Mouse (Mus musculus) splenic B cell, adult 2 months (primary cell): ENCODE data around the gene Usp19.

ENCODE experiments used
- DNase-seq: peaks from one replicate; pipeline ENCODE4 v3.0.0-alpha.2; 2011; ENCODE audit warnings: low read depth, low spot score
- H3K27me3 ChIP-seq: 2 replicates; pipeline ENCODE4 v1.6.1; 2012; ENCODE audit warnings: mild to moderate bottlenecking, low read length, moderate library complexity, mixed read lengths; ENCODE audit not compliant: control insufficient read depth, poor library complexity, insufficient read depth, severe bottlenecking
- H3K36me3 ChIP-seq: 2 replicates; pipeline ENCODE4 v1.6.1; 2012; ENCODE audit warnings: mild to moderate bottlenecking, low read length, moderate library complexity, mixed read lengths; ENCODE audit not compliant: control insufficient read depth, poor library complexity, insufficient read depth, severe bottlenecking

Usp19 gene

GRCm38 (mm10) chr9:108490559-108491285 lies at the start of gene Usp19:
Usp19 (plus strand) TSS chr9:108490602.
- no peaks in the 10 kb centered on the region for H3K27me3 ChIP-seq
- DNase-seq, result peak; percentile 97
- H3K36me3 ChIP-seq, result peaks cover 14% of the 10 kb centered on the region

- no peak for DNase-seq
- Histone ChIP-seq H3K36me3 (no peaks in the 10 kb centered on the region), H3K27me3 (no peaks in the 10 kb centered on the region)
Measured at GRCm38 (mm10) chr9:108441236-108441919, 49.0 kb upstream of the Usp19 start.

- no peaks in the 10 kb centered on the region for H3K36me3 ChIP-seq
- H3K27me3 ChIP-seq, result no peaks in the 10 kb centered on the region
- DNase-seq, result peak; percentile 48
Measured at GRCm38 (mm10) chr9:108445125-108445524, 45.3 kb upstream of the Usp19 start.

GRCm38 (mm10) chr9:108449860-108450259 lies 40.5 kb upstream of the Usp19 start:
- DNase-seq, result no peak
- no peaks in the 10 kb centered on the region for H3K27me3 ChIP-seq
- no peaks in the 10 kb centered on the region for H3K36me3 ChIP-seq

GRCm38 (mm10) chr9:108450292-108451169 lies 39.9 kb upstream of the Usp19 start:
- Histone ChIP-seq H3K36me3 (no peaks in the 10 kb centered on the region), H3K27me3 (no peaks in the 10 kb centered on the region)
- no peak for DNase-seq

GRCm38 (mm10) chr9:108451170-108451493 lies 39.3 kb upstream of the Usp19 start:
- Histone ChIP-seq H3K27me3 (no peaks in the 10 kb centered on the region), H3K36me3 (no peaks in the 10 kb centered on the region)
- no peak for DNase-seq

- no peak for DNase-seq
- H3K36me3 ChIP-seq, result no peaks in the 10 kb centered on the region
- no peaks in the 10 kb centered on the region for H3K27me3 ChIP-seq
Measured at GRCm38 (mm10) chr9:108451519-108452160, 38.8 kb upstream of the Usp19 start.

GRCm38 (mm10) chr9:108452291-108452906 lies 38.0 kb upstream of the Usp19 start:
- Histone ChIP-seq H3K27me3 (no peaks in the 10 kb centered on the region), H3K36me3 (no peaks in the 10 kb centered on the region)
- DNase-seq, result peak; percentile 88

GRCm38 (mm10) chr9:108452911-108453310 lies 37.5 kb upstream of the Usp19 start:
- no peak for DNase-seq
- Histone ChIP-seq H3K36me3 (no peaks in the 10 kb centered on the region), H3K27me3 (no peaks in the 10 kb centered on the region)

GRCm38 (mm10) chr9:108453458-108453857 lies 36.9 kb upstream of the Usp19 start:
- Histone ChIP-seq H3K36me3 (no peaks in the 10 kb centered on the region), H3K27me3 (no peaks in the 10 kb centered on the region)
- DNase-seq, result no peak

- no peaks in the 10 kb centered on the region for H3K36me3 ChIP-seq
- H3K27me3 ChIP-seq, result no peaks in the 10 kb centered on the region
- DNase-seq, result no peak
Measured at GRCm38 (mm10) chr9:108454429-108454828, 36.0 kb upstream of the Usp19 start.

GRCm38 (mm10) chr9:108455747-108456571 lies 34.4 kb upstream of the Usp19 start:
- Histone ChIP-seq H3K36me3 (no peaks in the 10 kb centered on the region), H3K27me3 (no peaks in the 10 kb centered on the region)
- DNase-seq, result no peak

- no peaks in the 10 kb centered on the region for H3K36me3 ChIP-seq
- DNase-seq, result no peak
- no peaks in the 10 kb centered on the region for H3K27me3 ChIP-seq
Measured at GRCm38 (mm10) chr9:108456953-108457352, 33.4 kb upstream of the Usp19 start.

GRCm38 (mm10) chr9:108459939-108460318 lies 30.5 kb upstream of the Usp19 start:
- no peak for DNase-seq
- Histone ChIP-seq H3K27me3 (no peaks in the 10 kb centered on the region), H3K36me3 (peaks cover 3% of the 10 kb centered on the region)
